Mouse (Mus musculus) inflammation-experienced regulatory T-cells, adult 16 weeks (primary cell): Measurements from ENCODE around the gene Zmynd12. TPM values are rescaled to one million over a fixed set of nuclear protein-coding genes. Genes with fewer than 3 reads are reported as not detected.

ENCODE experiments used
- polyA plus RNA-seq: library from polyadenylated mRNA; unstranded; fragments of 100-300 nt; shearing (Covaris generic); gene quantifications from one replicate; pipeline ENCODE4 v1.2.1, GENCODE M21; 2017

Gene Zmynd12
- 0.27 TPM for polyA plus RNA-seq

GRCm38 (mm10) chr4:119422294-119422964 lies at the start of gene Zmynd12, which contains the start of gene Ppcs:
Gene Zmynd12, plus strand, starts transcription at chr4:119422814.
Gene Ppcs, minus strand, starts transcription at chr4:119422420.

GRCm38 (mm10) chr4:119415072-119415753 lies 7.4 kb upstream of the Zmynd12 start, which contains the start of gene Ccdc30:
Gene Ccdc30, minus strand, starts transcription at chr4:119415521.

GRCm38 (mm10) chr4:119492291-119492932 lies 69.8 kb downstream of the Zmynd12 start, which contains the start of gene Rimkla:
Gene Rimkla, minus strand, starts transcription at chr4:119492628.

Other genes with a start within 250 kb of the Zmynd12 start
- gene Zfp691, start 248.6 kb upstream of the Zmynd12 start, polyA plus RNA-seq, result 3.4 TPM
- gene Ermap, start 232.8 kb upstream of the Zmynd12 start, polyA plus RNA-seq, result 0.57 TPM
- 70.2 TPM for gene Svbp, start 227.5 kb upstream of the Zmynd12 start, polyA plus RNA-seq
- gene Tmem269, start 204.6 kb upstream of the Zmynd12 start, polyA plus RNA-seq, result 0.20 TPM
- 16.9 TPM for gene AU022252, start 190.1 kb upstream of the Zmynd12 start, polyA plus RNA-seq
- 1.2 TPM for gene P3h1, start 189.9 kb upstream of the Zmynd12 start, polyA plus RNA-seq
- gene Cldn19, start 167.4 kb upstream of the Zmynd12 start, polyA plus RNA-seq, result not detected
- 56.4 TPM for gene Ybx1, start 128.2 kb upstream of the Zmynd12 start, polyA plus RNA-seq
- gene Ppih, start 102.3 kb upstream of the Zmynd12 start, polyA plus RNA-seq, result 44.0 TPM
- gene Ccdc30, start 7.3 kb upstream of the Zmynd12 start, polyA plus RNA-seq, result 7.8 TPM
- gene Ppcs, start 394 bp upstream of the Zmynd12 start, polyA plus RNA-seq, result 68.2 TPM
- gene Rimkla, start 69.8 kb downstream of the Zmynd12 start, polyA plus RNA-seq, result 0.11 TPM
- gene Foxj3, start 114.2 kb downstream of the Zmynd12 start, polyA plus RNA-seq, result 18.3 TPM
- gene Frg2f1, start 116.7 kb downstream of the Zmynd12 start, polyA plus RNA-seq, result 3.7 TPM
- not detected for gene Guca2a, start 214.9 kb downstream of the Zmynd12 start, polyA plus RNA-seq
- not detected for gene Guca2b, start 236.1 kb downstream of the Zmynd12 start, polyA plus RNA-seq